Mouse (Mus musculus) embryonic stem cell, embryonic (primary cell): ENCODE measurements around the gene Paqr9.

Source experiments
- CTCF ChIA-PET, 4 experiments: fragments of 300-600 bp in 2 of 4; fragments of 350-600 bp in 2 of 4; sonication (Branson Sonifier 250); formaldehyde crosslinking; loops; one replicate each; lab custom pipeline; 2022; ENCODE audit warnings: inconsistent platforms in 2 of 4; lab: Charles Lee
- POLR2A ChIA-PET, 4 experiments: fragments of 300-600 bp in 2 of 4; fragments of 350-600 bp in 2 of 4; sonication (Branson Sonifier 250); formaldehyde crosslinking; loops; one replicate each; lab custom pipeline; 2022; ENCODE audit warnings: antibody characterized with exemption in 4 of 4, inconsistent platforms in 1 of 4; lab: Charles Lee

The Paqr9 gene

GRCm38 (mm10) chr9:95588070-95588469, 28.6 kb downstream of the Paqr9 start:
- ChIA-PET CTCF (no interaction called here), POLR2A (interaction anchor here in 3 of 4 experiments (0.6 to 1.2 kb wide), 9 partner anchors 10 to 978 kb away, joined by 3 to 5 read pairs (median 4); partner anchors contain the start of gene U2surp (in 1 of the 3))

- ChIA-PET POLR2A (interaction anchor here in 1 of 4 experiments (0.8 kb wide), 1 partner anchor 135 kb away, joined by 3 read pairs; no protein-coding TSS in a partner anchor), CTCF (no interaction called here)
Observed at GRCm38 (mm10) chr9:95594291-95594690, 34.8 kb downstream of the Paqr9 start.

- CTCF ChIA-PET = interaction anchor here (0.5 to 2.6 kb wide), 11 partner anchors 9 to 111 kb away, joined by 3 to 10 read pairs (median 3); no protein-coding TSS in a partner anchor
- POLR2A ChIA-PET = interaction anchor here in 3 of 4 experiments (0.5 to 2.1 kb wide), 16 partner anchors 9 to 913 kb away, joined by 3 to 8 read pairs (median 3); partner anchors contain the start of gene U2surp (in 1 of the 3)
Observed at GRCm38 (mm10) chr9:95597466-95598178, 38.2 kb downstream of the Paqr9 start.

- POLR2A ChIA-PET = interaction anchor here in 3 of 4 experiments (0.6 to 2.1 kb wide), 14 partner anchors 10 to 207 kb away, joined by 3 to 8 read pairs (median 3); partner anchors contain the start of gene U2surp (in 1 of the 3)
- CTCF ChIA-PET = interaction anchor here (0.5 to 2.6 kb wide), 11 partner anchors 9 to 111 kb away, joined by 3 to 10 read pairs (median 3); no protein-coding TSS in a partner anchor
Observed at GRCm38 (mm10) chr9:95598179-95598721, 38.8 kb downstream of the Paqr9 start.

GRCm38 (mm10) chr9:95599399-95599798, 39.9 kb downstream of the Paqr9 start:
- ChIA-PET CTCF (no interaction called here), POLR2A (interaction anchor here in 1 of 4 experiments (2.0 to 2.1 kb wide), 2 partner anchors 13 to 95 kb away, joined by 5 to 8 read pairs; no protein-coding TSS in a partner anchor)

- ChIA-PET POLR2A (interaction anchor here in 2 of 4 experiments (0.7 to 1.5 kb wide), 2 partner anchors 12 to 39 kb away, joined by 3 to 7 read pairs; no protein-coding TSS in a partner anchor), CTCF (interaction anchor here in 1 of 4 experiments (0.7 kb wide), 1 partner anchor 11 kb away, joined by 3 read pairs; no protein-coding TSS in a partner anchor)
Observed at GRCm38 (mm10) chr9:95602849-95603248, 43.4 kb downstream of the Paqr9 start.

GRCm38 (mm10) chr9:95603316-95603715, 43.9 kb downstream of the Paqr9 start:
- ChIA-PET CTCF (interaction anchor here in 1 of 4 experiments (0.7 kb wide), 1 partner anchor 10 kb away, joined by 3 read pairs; no protein-coding TSS in a partner anchor), POLR2A (interaction anchor here in 1 of 4 experiments (0.7 kb wide), 1 partner anchor 38 kb away, joined by 3 read pairs; no protein-coding TSS in a partner anchor)

- ChIA-PET POLR2A (interaction anchor here in 1 of 4 experiments (0.7 to 1.5 kb wide), 5 partner anchors 11 to 36 kb away, joined by 3 to 4 read pairs (median 3); no protein-coding TSS in a partner anchor), CTCF (interaction anchor here in 1 of 4 experiments (1.5 kb wide), 1 partner anchor 9 kb away, joined by 5 read pairs; no protein-coding TSS in a partner anchor)
Observed at GRCm38 (mm10) chr9:95607196-95607595, 47.7 kb downstream of the Paqr9 start.

- CTCF ChIA-PET = interaction anchor here in 1 of 4 experiments (0.6 to 1.0 kb wide), 3 partner anchors 72 to 153 kb away, joined by 3 to 6 read pairs (median 3); no protein-coding TSS in a partner anchor
- POLR2A ChIA-PET = interaction anchor here in 3 of 4 experiments (0.6 to 2.1 kb wide), 10 partner anchors 14 to 137 kb away, joined by 3 to 7 read pairs (median 3); partner anchors contain the start of genes Trpc1 (in 1 of the 3) and U2surp (in 1 of the 3)
Observed at GRCm38 (mm10) chr9:95612246-95612768, 52.9 kb downstream of the Paqr9 start.

- ChIA-PET CTCF (interaction anchor here in 3 of 4 experiments (0.5 to 0.8 kb wide), 4 partner anchors 10 to 958 kb away, joined by 3 to 11 read pairs (median 4); no protein-coding TSS in a partner anchor), POLR2A (interaction anchor here in 2 of 4 experiments (0.6 to 2.1 kb wide), 16 partner anchors 21 to 1084 kb away, joined by 3 to 7 read pairs (median 3); partner anchors contain the start of genes Pcolce2 (in 1 of the 2) and U2surp (in 1 of the 2))
Observed at GRCm38 (mm10) chr9:95613426-95614127, 54.1 kb downstream of the Paqr9 start.

GRCm38 (mm10) chr9:95614861-95615615, 55.6 kb downstream of the Paqr9 start:
- CTCF ChIA-PET = no interaction called here
- POLR2A ChIA-PET = interaction anchor here in 1 of 4 experiments (2.0 kb wide), 1 partner anchor 22 kb away, joined by 5 read pairs; the partner anchor contains the start of gene Pcolce2

GRCm38 (mm10) chr9:95615961-95616360, 56.5 kb downstream of the Paqr9 start:
- CTCF ChIA-PET = no interaction called here

More at GRCm38 (mm10) chr9:95615961-95616360, 56.5 kb downstream of the Paqr9 start:
- POLR2A ChIA-PET = interaction anchor here in 1 of 4 experiments (2.0 kb wide), 1 partner anchor 21 kb away, joined by 5 read pairs; the partner anchor contains the start of gene Pcolce2
